Mouse (Mus musculus) stomach, embryonic 16.5 days (tissue): ENCODE data around the gene Dpp4. TPM values are rescaled to one million over a fixed set of nuclear protein-coding genes. Genes with fewer than 3 reads are reported as not detected.
A peak's percentile ranks its signal among the peaks of the same experiment; 100 is the strongest.

Experiments used
- ATAC-seq: fragments of 200-750 bp; cut with Nextera tagmentation; 2 replicates; pipeline ENCODE4 v1.8.0; 2017; ENCODE audit warnings: moderate number of reproducible peaks, moderate TSS enrichment; ENCODE audit not compliant: insufficient read depth, low FRiP score
- H3K27ac ChIP-seq: fragments of 300-500 bp; sonication (generic); 2 replicates; pipeline ENCODE4 v1.5.1; 2014; ENCODE audit warnings: low read length
- H3K27me3 ChIP-seq: fragments of 300-500 bp; sonication (generic); 2 replicates; pipeline ENCODE4 v1.6.1; 2014; ENCODE audit warnings: low read length, control low read depth, mixed read lengths; ENCODE audit not compliant: control insufficient read depth, insufficient read depth
- H3K36me3 ChIP-seq: fragments of 300-500 bp; sonication (generic); 2 replicates; pipeline ENCODE4 v1.6.1; 2014; ENCODE audit warnings: low read length; ENCODE audit not compliant: control insufficient read depth, insufficient read depth
- H3K4me1 ChIP-seq: fragments of 300-500 bp; sonication (generic); 2 replicates; pipeline ENCODE4 v1.6.1; 2014; ENCODE audit warnings: low read length, control low read depth, mixed read lengths; ENCODE audit not compliant: control insufficient read depth, insufficient read depth
- H3K4me2 ChIP-seq: fragments of 300-500 bp; sonication (generic); 2 replicates; pipeline ENCODE4 v1.6.1; 2014; ENCODE audit warnings: low read depth, low read length, mixed read lengths
- H3K4me3 ChIP-seq: fragments of 300-500 bp; sonication (generic); replicated peaks from 2 replicates; pipeline ENCODE4 v1.5.1; 2014; ENCODE audit warnings: mild to moderate bottlenecking, low read length
- H3K9ac ChIP-seq: fragments of 300-500 bp; sonication (generic); 2 replicates; pipeline ENCODE4 v1.6.1; 2014; ENCODE audit warnings: low read length
- H3K9me3 ChIP-seq: fragments of 300-500 bp; sonication (generic); replicated peaks from 2 replicates; pipeline ENCODE4 v1.6.1; 2016; ENCODE audit warnings: low read length, control low read depth; ENCODE audit not compliant: control insufficient read depth
- WGBS: fragments of 180-500 bp; shearing (Covaris S2); extraction: QIAGEN DNeasy Blood & Tissue Kit; methylation state at CpG from one replicate; pipeline ENCODE4 v1.1.7; 2014; 5-methylcytosine and 5-hydroxymethylcytosine counted together
- polyA plus RNA-seq: library from polyadenylated mRNA; unstranded; fragments of >200 nt; fragmentation: Nextera tagmentation; extraction: Ambion mirVana; gene quantifications from 2 replicates; pipeline ENCODE4 v1.2.1, GENCODE M21; 2015

Gene Dpp4
- polyA plus RNA-seq, result 18.5 and 18.9 TPM in 2 replicates

DNA sequence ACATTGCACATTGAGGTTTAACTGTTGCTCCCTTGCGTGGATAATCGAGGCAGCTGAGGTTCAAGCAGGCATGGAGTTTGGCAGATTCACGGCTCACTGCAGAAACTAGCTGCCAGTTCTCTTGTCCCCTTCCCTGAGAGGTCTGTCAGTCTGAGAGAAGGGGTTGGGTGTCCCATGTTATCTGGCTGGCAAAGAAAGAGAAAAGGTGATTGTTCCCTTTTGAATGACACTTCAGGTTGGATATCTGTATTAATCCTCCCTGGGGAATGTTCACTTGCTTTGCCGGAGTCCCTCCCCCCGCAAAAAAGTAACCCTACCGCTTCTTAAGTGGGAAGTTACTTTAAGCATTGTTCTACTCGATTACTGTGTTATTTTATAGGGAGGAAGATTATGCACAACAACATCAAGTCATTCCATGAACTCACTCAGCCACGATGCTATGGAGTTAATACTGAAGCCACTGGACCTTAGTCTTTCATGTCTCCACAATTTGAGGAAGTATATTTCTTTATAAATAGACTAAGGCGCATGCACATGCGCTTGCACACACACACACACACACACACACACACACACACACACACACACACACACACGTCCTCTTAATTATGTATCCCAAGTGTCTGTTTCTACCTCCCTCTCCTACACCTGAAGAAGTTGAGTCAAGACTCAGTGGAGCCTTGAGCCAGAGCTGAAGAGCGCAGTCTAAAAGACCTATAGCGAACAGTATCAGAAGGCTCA, at the start of gene Dpp4:
TSS of gene Dpp4 (minus strand) at position 151 of the 741 bp plus-strand sequence.
- Histone ChIP-seq H3K9ac (peak within 1 kb of the TSS; percentile 71), H3K4me1 (no peaks in the 10 kb centered on the region; the same call in 1 of the 2 replicates), H3K9me3 (no peaks in the 10 kb centered on the region), H3K27me3 (0 out of 2 replicates have a peak, but pooled peaks cover 2% of the 10 kb centered on the region), H3K36me3 (no peaks in the 10 kb centered on the region), H3K4me3 (peak within 1 kb of the TSS; percentile 53), H3K27ac (no peak within 1 kb of the TSS; the same call in 1 of the 2 replicates), H3K4me2 (peak within 1 kb of the TSS; percentile 93)
- no peak for ATAC-seq
- 53% methylated on average over 13 of the region's 13 CpGs for WGBS

GRCm38 (mm10) chr2:62460815-62461450, 48.9 kb upstream of the Dpp4 start:
- WGBS, result 78% methylated on average over 12 of the region's 12 CpGs
- no peaks in the 10 kb centered on the region for H3K36me3 ChIP-seq
- H3K4me3 ChIP-seq, result no peak overlapping the region
- ATAC-seq, result no peak
- no peaks in the 10 kb centered on the region for H3K9me3 ChIP-seq
- no peaks in the 10 kb centered on the region for H3K4me1 ChIP-seq
- no peak overlapping the region for H3K4me2 ChIP-seq
- H3K27ac ChIP-seq, result no peak overlapping the region
- no peaks in the 10 kb centered on the region; the same call in 1 of the 2 replicates for H3K27me3 ChIP-seq
- H3K9ac ChIP-seq, result no peak overlapping the region

DNA sequence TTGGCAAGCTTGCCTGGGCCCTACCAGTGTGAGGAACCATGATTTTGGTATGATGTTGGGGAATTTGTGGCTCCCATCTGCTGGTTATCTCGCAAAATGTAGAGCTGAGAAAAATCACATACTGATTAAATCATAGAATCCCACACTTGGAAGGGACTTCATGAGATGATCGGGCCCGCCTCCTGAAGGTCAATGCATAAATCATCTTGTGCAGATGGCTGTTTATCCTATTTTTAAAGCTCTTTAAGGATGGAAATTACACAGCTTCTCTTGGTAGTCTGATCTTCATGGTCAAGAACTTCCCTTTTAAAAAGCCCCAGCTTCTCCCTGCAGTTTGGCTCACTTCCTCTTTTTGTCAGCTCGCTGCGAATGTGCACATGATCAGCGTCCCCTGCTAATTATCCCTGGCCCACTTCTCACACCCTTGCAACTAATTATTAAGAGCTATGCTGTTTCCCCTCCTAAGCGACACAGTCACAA, 48.2 kb upstream of the Dpp4 start:
- 44% methylated on average over 7 of the region's 7 CpGs for WGBS
- Histone ChIP-seq H3K4me2 (0 out of 2 replicates have a peak overlapping the region, but pooled peaks have one; percentile 6), H3K9me3 (no peaks in the 10 kb centered on the region), H3K36me3 (no peaks in the 10 kb centered on the region), H3K27me3 (no peaks in the 10 kb centered on the region; the same call in 1 of the 2 replicates), H3K27ac (no peak overlapping the region), H3K9ac (no peak overlapping the region), H3K4me1 (no peaks in the 10 kb centered on the region), H3K4me3 (no peak overlapping the region)
- ATAC-seq, result no peak

DNA sequence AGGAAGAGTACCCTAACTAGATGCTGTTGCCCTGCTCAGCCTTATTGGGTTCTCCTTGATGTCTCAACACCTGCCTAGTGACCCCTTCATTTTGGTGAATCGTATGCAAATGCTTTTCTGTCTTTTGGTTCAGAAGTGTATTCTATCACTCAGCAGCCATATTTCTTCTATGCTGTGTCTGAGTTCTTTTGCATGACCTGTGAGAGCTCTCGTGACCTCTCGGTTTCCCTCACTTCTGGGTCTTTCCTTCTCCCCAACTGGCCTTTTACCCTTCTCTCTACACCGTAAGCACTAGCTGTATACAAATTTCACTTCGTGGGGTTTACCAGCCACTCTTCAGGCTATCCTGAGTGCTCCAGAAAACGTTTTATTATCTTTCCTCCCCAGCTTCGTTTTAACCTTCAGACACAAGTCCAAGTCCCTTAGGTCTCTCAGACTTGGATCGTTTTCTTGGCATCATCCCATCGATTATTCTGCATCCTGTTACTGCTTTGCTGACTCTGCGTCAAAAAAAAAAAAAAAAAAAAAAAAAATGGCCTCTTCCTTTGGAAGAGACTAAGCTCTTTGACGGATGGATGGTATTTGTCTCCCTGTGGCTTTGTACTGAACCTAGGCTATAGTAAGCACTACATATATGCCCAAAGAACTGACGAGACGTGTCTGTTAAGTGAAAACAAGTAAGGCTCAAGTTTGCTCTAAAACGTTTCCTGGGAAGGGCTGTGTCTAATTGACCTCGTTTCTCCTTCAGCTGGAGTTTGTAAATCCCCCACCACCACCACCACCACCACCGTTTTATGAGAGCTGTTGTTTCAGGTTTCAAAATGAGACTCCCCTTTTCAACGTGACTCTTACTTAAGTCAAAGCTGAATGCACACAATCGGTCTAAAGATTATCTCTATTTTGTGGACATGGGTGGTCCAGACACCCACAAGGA, 47.5 kb upstream of the Dpp4 start:
- Histone ChIP-seq H3K27me3 (no peaks in the 10 kb centered on the region; the same call in 1 of the 2 replicates), H3K4me2 (no peak overlapping the region), H3K27ac (no peak overlapping the region), H3K9me3 (no peaks in the 10 kb centered on the region), H3K9ac (no peak overlapping the region), H3K4me3 (no peak overlapping the region), H3K4me1 (no peaks in the 10 kb centered on the region), H3K36me3 (no peaks in the 10 kb centered on the region)
- WGBS, result 50% methylated on average over 18 of the region's 18 CpGs
- ATAC-seq, result no peak

GRCm38 (mm10) chr2:62458070-62458469, 46.0 kb upstream of the Dpp4 start:
- Histone ChIP-seq H3K9ac (no peak overlapping the region), H3K27ac (no peak overlapping the region), H3K36me3 (no peaks in the 10 kb centered on the region), H3K27me3 (no peaks in the 10 kb centered on the region; the same call in 1 of the 2 replicates), H3K4me1 (no peaks in the 10 kb centered on the region), H3K4me3 (no peak overlapping the region), H3K4me2 (no peak overlapping the region), H3K9me3 (no peaks in the 10 kb centered on the region)
- 39% methylated on average over 9 of the region's 9 CpGs for WGBS
- ATAC-seq, result no peak

DNA sequence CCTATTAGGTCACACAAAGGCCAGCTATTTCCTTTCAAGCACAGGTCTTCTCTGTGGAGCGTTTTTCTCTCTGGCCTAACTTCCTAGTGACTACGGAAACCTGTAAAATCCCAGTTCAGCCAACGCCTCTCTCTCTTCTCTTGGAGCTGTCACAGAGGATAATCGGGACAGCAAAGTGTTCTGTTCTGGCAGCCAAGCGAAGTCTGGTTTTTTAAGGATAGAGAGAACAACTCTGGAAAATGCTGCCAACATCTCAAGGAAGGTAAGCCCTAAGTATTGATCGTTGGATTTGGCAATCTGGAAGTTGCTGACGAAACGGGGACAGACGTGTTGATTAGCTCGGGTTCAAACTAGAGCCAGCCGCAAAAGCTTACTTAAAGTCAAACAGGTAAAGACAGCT, 43.0 kb upstream of the Dpp4 start:
- Histone ChIP-seq H3K4me2 (no peak overlapping the region), H3K36me3 (no peaks in the 10 kb centered on the region), H3K27me3 (no peaks in the 10 kb centered on the region; the same call in 1 of the 2 replicates), H3K9me3 (no peaks in the 10 kb centered on the region), H3K27ac (no peak overlapping the region), H3K4me1 (no peaks in the 10 kb centered on the region), H3K4me3 (no peak overlapping the region), H3K9ac (no peak overlapping the region)
- WGBS, result 77% methylated on average over 11 of the region's 11 CpGs
- ATAC-seq, result no peak

DNA sequence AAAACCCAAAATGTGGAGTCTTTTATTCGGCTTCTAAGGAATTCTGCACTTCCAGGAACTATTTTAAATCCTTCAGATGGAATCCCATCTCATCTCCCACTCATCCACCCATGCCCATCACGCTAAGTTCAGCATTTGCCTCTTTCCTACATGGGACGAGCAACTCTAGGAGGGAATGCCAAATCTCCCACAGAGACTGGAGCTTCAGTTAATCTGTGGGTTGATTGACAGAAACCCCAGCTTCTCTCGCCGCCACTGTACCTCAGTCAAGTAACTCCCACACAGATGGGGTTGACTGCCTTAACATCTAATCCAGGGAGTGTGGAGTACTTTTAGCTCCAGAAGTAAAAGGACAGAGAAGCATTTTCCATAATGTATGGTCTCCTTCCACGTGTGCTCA, 42.0 kb upstream of the Dpp4 start:
- H3K27ac ChIP-seq, result no peak overlapping the region
- H3K9me3 ChIP-seq, result no peaks in the 10 kb centered on the region
- H3K4me2 ChIP-seq, result no peak overlapping the region
- H3K27me3 ChIP-seq, result no peaks in the 10 kb centered on the region; the same call in 1 of the 2 replicates
- H3K4me3 ChIP-seq, result no peak overlapping the region
- H3K9ac ChIP-seq, result no peak overlapping the region
- WGBS, result 80% methylated on average over 6 of the region's 6 CpGs
- no peaks in the 10 kb centered on the region for H3K36me3 ChIP-seq
- no peaks in the 10 kb centered on the region for H3K4me1 ChIP-seq
- ATAC-seq, result no peak

GRCm38 (mm10) chr2:62450364-62450763, 38.3 kb upstream of the Dpp4 start:
- H3K4me1 ChIP-seq, result no peaks in the 10 kb centered on the region
- no peaks in the 10 kb centered on the region for H3K36me3 ChIP-seq
- H3K9ac ChIP-seq, result no peak overlapping the region
- H3K9me3 ChIP-seq, result no peaks in the 10 kb centered on the region
- H3K4me2 ChIP-seq, result no peak overlapping the region
- no peaks in the 10 kb centered on the region for H3K27me3 ChIP-seq
- no peak overlapping the region for H3K27ac ChIP-seq
- 81% methylated on average over 6 of the region's 6 CpGs for WGBS
- H3K4me3 ChIP-seq, result no peak overlapping the region
- ATAC-seq, result no peak
